Mouse (Mus musculus): ENCODE data around the gene Lifr. TPM values are rescaled to one million over a fixed set of nuclear protein-coding genes. Genes with fewer than 3 reads are reported as not detected.
A peak's percentile ranks its signal among the peaks of the same experiment; 100 is the strongest.

The Lifr gene
- polyA plus RNA-seq, 1 experiment from 2014 or later = 24.9 TPM

- Histone ChIP-seq H3K4me1 (replicated peaks; ENCODE audit: control insufficient read depth, insufficient read depth, low read length) (0 out of 2 replicates have a peak, but pooled peaks cover 3% of the 10 kb centered on the region), H3K27ac (ENCODE audit: low read depth, low read length) (no peak overlapping the region), H3K9ac (ENCODE audit: low read depth, low read length) (no peak overlapping the region), H3K4me3 (ENCODE audit: low read depth, low read length) (no peak overlapping the region), H3K4me2 (replicated peaks; ENCODE audit: low read depth, low read length) (no peak overlapping the region), H3K9me3 (ENCODE audit: control insufficient read depth, low read length) (no peaks in the 10 kb centered on the region), H3K36me3 (ENCODE audit: control insufficient read depth, insufficient read depth, low read length) (no peaks in the 10 kb centered on the region), H3K27me3 (ENCODE audit: control insufficient read depth, insufficient read depth, low read length) (no peaks in the 10 kb centered on the region)
- DNase-seq (ENCODE audit: low spot score) (no peak), ATAC-seq (ENCODE audit: low FRiP score) (peak; percentile 47; the same call in 1 of the 2 replicates)
- 51% methylated on average over 7 of the region's 7 CpGs for WGBS
Observed at GRCm38 (mm10) chr15:7115326-7116003, 25.1 kb downstream of the Lifr start.

- no peak for ATAC-seq (ENCODE audit: low FRiP score)
- no peak for DNase-seq (ENCODE audit: low spot score)
- WGBS = 70% methylated on average over 1 of the region's 1 CpGs
Observed at GRCm38 (mm10) chr15:7116216-7116615, 25.8 kb downstream of the Lifr start.

GRCm38 (mm10) chr15:7116699-7117098 lies 26.3 kb downstream of the Lifr start:
- Histone ChIP-seq H3K9me3 (ENCODE audit: control insufficient read depth, low read length) (no peaks in the 10 kb centered on the region), H3K9ac (ENCODE audit: low read depth, low read length) (no peak overlapping the region), H3K4me2 (replicated peaks; ENCODE audit: low read depth, low read length) (no peak overlapping the region), H3K27ac (ENCODE audit: low read depth, low read length) (no peak overlapping the region), H3K36me3 (ENCODE audit: control insufficient read depth, insufficient read depth, low read length) (no peaks in the 10 kb centered on the region), H3K4me3 (ENCODE audit: low read depth, low read length) (no peak overlapping the region), H3K4me1 (replicated peaks; ENCODE audit: control insufficient read depth, insufficient read depth, low read length) (0 out of 2 replicates have a peak, but pooled peaks cover 3% of the 10 kb centered on the region), H3K27me3 (ENCODE audit: control insufficient read depth, insufficient read depth, low read length) (no peaks in the 10 kb centered on the region)
- WGBS = 61% methylated on average over 3 of the region's 3 CpGs
- DNase-seq (ENCODE audit: low spot score) = no peak
- ATAC-seq (ENCODE audit: low FRiP score) = no peak

More at GRCm38 (mm10) chr15:7116216-7116615, 25.8 kb downstream of the Lifr start:
- no peaks in the 10 kb centered on the region for H3K36me3 ChIP-seq (ENCODE audit: control insufficient read depth, insufficient read depth, low read length)
- no peak overlapping the region for H3K4me2 ChIP-seq (replicated peaks; ENCODE audit: low read depth, low read length)
- no peak overlapping the region for H3K9ac ChIP-seq (ENCODE audit: low read depth, low read length)
- H3K4me1 ChIP-seq (replicated peaks; ENCODE audit: control insufficient read depth, insufficient read depth, low read length) = 0 out of 2 replicates have a peak, but pooled peaks cover 3% of the 10 kb centered on the region
- no peaks in the 10 kb centered on the region for H3K27me3 ChIP-seq (ENCODE audit: control insufficient read depth, insufficient read depth, low read length)
- H3K4me3 ChIP-seq (ENCODE audit: low read depth, low read length) = no peak overlapping the region
- no peaks in the 10 kb centered on the region for H3K9me3 ChIP-seq (ENCODE audit: control insufficient read depth, low read length)
- no peak overlapping the region for H3K27ac ChIP-seq (ENCODE audit: low read depth, low read length)

- Histone ChIP-seq H3K27ac (ENCODE audit: low read depth, low read length) (no peak overlapping the region), H3K4me3 (ENCODE audit: low read depth, low read length) (no peak overlapping the region), H3K27me3 (ENCODE audit: control insufficient read depth, insufficient read depth, low read length) (no peaks in the 10 kb centered on the region), H3K4me2 (replicated peaks; ENCODE audit: low read depth, low read length) (no peak overlapping the region), H3K9ac (ENCODE audit: low read depth, low read length) (no peak overlapping the region), H3K9me3 (ENCODE audit: control insufficient read depth, low read length) (no peaks in the 10 kb centered on the region), H3K4me1 (replicated peaks; ENCODE audit: control insufficient read depth, insufficient read depth, low read length) (0 out of 2 replicates have a peak, but pooled peaks cover 3% of the 10 kb centered on the region), H3K36me3 (ENCODE audit: control insufficient read depth, insufficient read depth, low read length) (no peaks in the 10 kb centered on the region)
- ATAC-seq (ENCODE audit: low FRiP score) = no peak
- 81% methylated on average over 6 of the region's 6 CpGs for WGBS
- DNase-seq (ENCODE audit: low spot score) = no peak
Observed at GRCm38 (mm10) chr15:7117944-7118343, 27.5 kb downstream of the Lifr start.

GRCm38 (mm10) chr15:7118849-7119248 lies 28.4 kb downstream of the Lifr start:
- DNase-seq (ENCODE audit: low spot score) (no peak), ATAC-seq (ENCODE audit: low FRiP score) (peak; percentile 60)

GRCm38 (mm10) chr15:7119930-7120512 lies 29.6 kb downstream of the Lifr start:
- H3K4me3 ChIP-seq (ENCODE audit: low read depth, low read length) = no peak overlapping the region
- 0 out of 2 replicates have a peak, but pooled peaks cover 3% of the 10 kb centered on the region for H3K4me1 ChIP-seq (replicated peaks; ENCODE audit: control insufficient read depth, insufficient read depth, low read length)
- H3K27ac ChIP-seq (ENCODE audit: low read depth, low read length) = no peak overlapping the region
- no peaks in the 10 kb centered on the region for H3K9me3 ChIP-seq (ENCODE audit: control insufficient read depth, low read length)
- H3K4me2 ChIP-seq (replicated peaks; ENCODE audit: low read depth, low read length) = no peak overlapping the region
- no peaks in the 10 kb centered on the region for H3K36me3 ChIP-seq (ENCODE audit: control insufficient read depth, insufficient read depth, low read length)
- no peak for ATAC-seq (ENCODE audit: low FRiP score)
- 65% methylated on average over 8 of the region's 8 CpGs for WGBS
- no peaks in the 10 kb centered on the region for H3K27me3 ChIP-seq (ENCODE audit: control insufficient read depth, insufficient read depth, low read length)
- no peak for DNase-seq (ENCODE audit: low spot score)
- H3K9ac ChIP-seq (ENCODE audit: low read depth, low read length) = no peak overlapping the region

More at GRCm38 (mm10) chr15:7118849-7119248, 28.4 kb downstream of the Lifr start:
- H3K27me3 ChIP-seq (ENCODE audit: control insufficient read depth, insufficient read depth, low read length) = no peaks in the 10 kb centered on the region
- WGBS = 46% methylated on average over 5 of the region's 5 CpGs
- H3K9ac ChIP-seq (ENCODE audit: low read depth, low read length) = no peak overlapping the region
- H3K4me1 ChIP-seq (replicated peaks; ENCODE audit: control insufficient read depth, insufficient read depth, low read length) = 0 out of 2 replicates have a peak, but pooled peaks cover 3% of the 10 kb centered on the region
- no peak overlapping the region for H3K4me2 ChIP-seq (replicated peaks; ENCODE audit: low read depth, low read length)
- H3K27ac ChIP-seq (ENCODE audit: low read depth, low read length) = no peak overlapping the region
- no peaks in the 10 kb centered on the region for H3K36me3 ChIP-seq (ENCODE audit: control insufficient read depth, insufficient read depth, low read length)
- H3K4me3 ChIP-seq (ENCODE audit: low read depth, low read length) = no peak overlapping the region
- no peaks in the 10 kb centered on the region for H3K9me3 ChIP-seq (ENCODE audit: control insufficient read depth, low read length)

- no peaks in the 10 kb centered on the region for H3K4me1 ChIP-seq (replicated peaks; ENCODE audit: control insufficient read depth, insufficient read depth, low read length)
- no peak overlapping the region for H3K27ac ChIP-seq (ENCODE audit: low read depth, low read length)
- H3K27me3 ChIP-seq (ENCODE audit: control insufficient read depth, insufficient read depth, low read length) = no peaks in the 10 kb centered on the region
- H3K4me3 ChIP-seq (ENCODE audit: low read depth, low read length) = no peak overlapping the region
- no peak for DNase-seq (ENCODE audit: low spot score)
- WGBS = 64% methylated on average over 5 of the region's 5 CpGs
- no peaks in the 10 kb centered on the region for H3K9me3 ChIP-seq (ENCODE audit: control insufficient read depth, low read length)
- H3K9ac ChIP-seq (ENCODE audit: low read depth, low read length) = no peak overlapping the region
- no peak for ATAC-seq (ENCODE audit: low FRiP score)
- no peaks in the 10 kb centered on the region for H3K36me3 ChIP-seq (ENCODE audit: control insufficient read depth, insufficient read depth, low read length)
- no peak overlapping the region for H3K4me2 ChIP-seq (replicated peaks; ENCODE audit: low read depth, low read length)
Observed at GRCm38 (mm10) chr15:7123781-7124450, 33.5 kb downstream of the Lifr start.

- Histone ChIP-seq H3K36me3 (ENCODE audit: control insufficient read depth, insufficient read depth, low read length) (no peaks in the 10 kb centered on the region), H3K9me3 (ENCODE audit: control insufficient read depth, low read length) (no peaks in the 10 kb centered on the region), H3K4me3 (ENCODE audit: low read depth, low read length) (no peak overlapping the region), H3K27me3 (ENCODE audit: control insufficient read depth, insufficient read depth, low read length) (no peaks in the 10 kb centered on the region; the same call in 1 of the 2 replicates), H3K4me1 (replicated peaks; ENCODE audit: control insufficient read depth, insufficient read depth, low read length) (no peaks in the 10 kb centered on the region; the same call in 1 of the 2 replicates), H3K4me2 (replicated peaks; ENCODE audit: low read depth, low read length) (no peak overlapping the region), H3K9ac (ENCODE audit: low read depth, low read length) (no peak overlapping the region), H3K27ac (ENCODE audit: low read depth, low read length) (no peak overlapping the region)
- no peak for ATAC-seq (ENCODE audit: low FRiP score)
- no peak for DNase-seq (ENCODE audit: low spot score)
- WGBS = 63% methylated on average over 1 of the region's 1 CpGs
Observed at GRCm38 (mm10) chr15:7126171-7126570, 35.8 kb downstream of the Lifr start.

Measured in hindbrain, embryonic 11.5 days (tissue).